Mouse (Mus musculus) kidney, adult 9 months (tissue): ENCODE measurements around the gene Trpc4ap.

Experiments
- DNase-seq: peaks from one replicate; pipeline ENCODE4 v3.0.0; 2022

Trpc4ap gene

DNA sequence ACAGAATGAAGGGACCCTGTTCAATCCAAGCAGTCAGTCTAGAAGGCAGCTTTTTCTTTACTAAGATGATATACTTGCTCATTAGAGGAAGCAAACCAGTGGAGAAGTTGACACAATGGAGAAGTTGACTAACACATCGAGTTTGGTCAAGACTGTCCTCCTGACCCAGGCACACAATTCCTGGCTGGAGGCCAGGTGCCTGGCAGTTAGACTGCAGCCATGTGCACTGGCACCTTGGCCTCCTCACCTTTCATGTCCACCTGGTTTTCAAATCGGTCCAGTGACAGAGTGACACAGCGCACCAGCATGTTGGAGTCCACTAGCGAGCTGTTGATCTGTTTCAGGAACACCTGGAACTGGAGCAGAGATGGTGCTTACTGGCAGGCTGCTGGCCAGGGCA is 54.8 kb downstream of the Trpc4ap start:
- DNase-seq: no peak

DNA sequence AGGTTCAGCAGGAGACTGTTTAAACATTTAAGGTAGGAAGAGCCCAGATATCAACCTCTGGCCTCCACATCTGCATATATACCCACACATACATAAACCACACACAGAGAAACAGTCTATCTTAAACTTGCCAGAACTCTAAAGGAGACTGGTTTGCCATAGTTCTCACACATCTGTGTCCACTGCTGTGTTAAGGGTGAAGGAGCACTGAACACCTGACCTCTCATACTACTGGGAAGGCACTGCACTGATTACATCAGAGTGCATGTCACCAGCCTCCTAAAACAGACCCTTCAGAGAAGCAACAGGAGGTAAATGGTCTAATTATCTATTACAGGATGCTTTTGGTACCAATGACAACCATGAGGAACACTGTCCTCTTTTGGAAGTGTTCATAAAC is 55.3 kb downstream of the Trpc4ap start:
- DNase-seq: no peak

DNA sequence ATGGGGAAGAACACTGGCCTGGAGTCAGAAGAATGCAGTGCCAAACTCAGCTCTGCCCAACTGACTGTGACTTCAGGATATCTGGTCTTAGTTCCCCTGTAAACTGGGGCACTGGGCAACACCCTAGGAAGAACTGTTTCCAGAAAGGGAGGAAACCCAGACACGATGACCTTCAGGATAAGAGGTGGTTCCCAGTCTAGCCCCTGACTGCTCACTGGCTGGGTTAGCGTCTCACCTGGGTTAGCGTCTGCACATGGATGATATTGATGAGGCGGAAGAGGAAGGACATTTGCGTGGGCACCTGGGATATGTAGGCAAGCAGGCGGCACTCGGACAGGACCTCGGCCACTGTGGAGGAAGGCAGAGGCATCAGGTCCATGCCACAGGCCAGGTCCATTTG is 56.2 kb downstream of the Trpc4ap start:
- DNase-seq: no peak

DNA sequence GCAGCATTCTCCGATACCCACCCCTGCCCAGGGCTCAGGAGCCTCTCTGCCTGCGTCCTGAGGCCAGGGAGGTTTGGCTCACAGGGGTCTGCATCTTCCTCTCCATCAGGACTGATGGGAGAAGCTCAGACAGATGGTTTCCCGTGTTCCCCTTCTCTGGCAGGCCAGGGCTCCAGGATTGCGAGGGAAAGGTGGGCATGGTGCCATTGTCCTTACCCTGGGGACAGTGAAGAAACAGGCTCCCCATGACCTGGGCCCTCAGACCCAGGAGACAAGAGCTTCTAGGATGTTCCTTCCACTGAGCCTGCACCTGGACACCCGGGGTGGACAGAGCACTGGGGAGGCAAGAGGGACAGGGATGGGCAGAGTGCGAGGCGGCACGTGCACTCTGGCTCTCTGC is 57.6 kb downstream of the Trpc4ap start:
- DNase-seq: no peak

DNA sequence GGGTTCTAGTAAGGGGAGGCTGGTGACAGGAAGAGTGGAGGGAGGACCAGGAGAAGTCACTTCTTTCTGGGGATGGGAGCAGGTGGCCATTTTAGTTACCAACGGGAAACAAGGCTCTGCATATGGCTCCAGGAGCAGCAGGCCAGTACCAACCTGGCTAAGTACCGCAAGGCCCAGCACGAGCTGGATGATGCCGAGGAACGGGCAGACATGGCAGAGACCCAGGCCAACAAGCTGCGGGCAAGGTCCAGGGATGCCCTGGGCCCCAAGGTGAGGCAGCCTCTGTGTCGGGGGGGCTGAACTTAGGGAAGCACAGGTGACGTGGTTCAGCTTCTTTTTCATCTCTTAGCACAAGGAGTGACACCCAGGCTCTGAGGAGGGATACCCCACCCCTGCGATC is 58.5 kb downstream of the Trpc4ap start:
- DNase-seq: no peak

DNA sequence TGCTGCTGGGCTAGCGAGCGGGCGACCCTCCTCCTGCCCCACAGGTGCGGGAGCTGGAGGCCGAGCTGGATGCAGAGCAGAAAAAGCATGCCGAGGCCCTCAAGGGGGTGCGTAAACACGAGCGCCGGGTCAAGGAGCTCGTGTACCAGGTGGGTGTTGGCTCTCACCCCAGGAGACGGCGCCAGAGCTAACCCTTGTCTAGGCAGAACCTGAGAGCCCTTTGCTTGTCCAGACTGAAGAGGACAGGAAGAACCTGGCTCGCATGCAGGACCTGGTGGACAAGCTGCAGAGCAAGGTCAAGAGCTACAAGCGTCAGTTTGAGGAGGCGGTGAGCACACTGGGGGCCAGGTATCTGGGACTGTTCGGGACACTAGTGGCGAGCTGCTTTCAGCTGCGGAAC is 59.1 kb downstream of the Trpc4ap start:
- no peak for DNase-seq

DNA sequence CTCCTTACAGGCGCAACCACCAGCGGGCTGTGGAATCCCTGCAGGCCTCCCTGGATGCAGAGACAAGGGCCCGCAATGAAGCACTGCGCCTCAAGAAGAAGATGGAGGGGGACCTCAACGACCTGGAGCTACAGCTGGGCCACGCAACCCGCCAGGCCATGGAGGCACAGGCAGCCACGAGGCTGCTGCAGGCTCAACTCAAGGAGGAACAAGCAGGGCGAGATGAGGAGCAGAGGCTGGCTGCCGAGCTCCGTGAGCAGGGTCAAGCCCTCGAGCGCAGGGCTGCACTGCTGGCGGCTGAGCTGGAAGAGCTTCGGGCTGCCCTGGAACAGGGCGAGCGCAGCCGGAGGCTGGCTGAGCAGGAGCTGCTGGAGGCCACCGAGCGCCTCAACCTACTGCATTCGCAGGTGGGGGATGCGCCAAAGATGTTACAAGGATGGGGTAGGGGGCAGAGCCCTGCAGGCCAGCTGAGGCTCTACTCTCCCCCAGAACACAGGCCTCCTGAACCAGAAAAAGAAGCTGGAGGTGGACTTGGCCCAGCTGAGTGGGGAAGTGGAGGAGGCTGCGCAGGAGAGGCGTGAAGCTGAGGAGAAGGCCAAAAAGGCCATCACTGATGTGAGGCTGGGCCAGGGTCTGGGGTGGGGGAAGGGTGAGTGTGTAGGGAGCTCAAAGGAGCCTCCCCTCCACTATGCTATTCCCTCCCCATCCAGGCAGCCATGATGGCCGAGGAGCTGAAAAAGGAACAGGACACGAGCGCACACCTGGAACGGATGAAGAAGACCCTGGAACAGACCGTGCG is 59.8 kb downstream of the Trpc4ap start:
- DNase-seq: no peak

DNA sequence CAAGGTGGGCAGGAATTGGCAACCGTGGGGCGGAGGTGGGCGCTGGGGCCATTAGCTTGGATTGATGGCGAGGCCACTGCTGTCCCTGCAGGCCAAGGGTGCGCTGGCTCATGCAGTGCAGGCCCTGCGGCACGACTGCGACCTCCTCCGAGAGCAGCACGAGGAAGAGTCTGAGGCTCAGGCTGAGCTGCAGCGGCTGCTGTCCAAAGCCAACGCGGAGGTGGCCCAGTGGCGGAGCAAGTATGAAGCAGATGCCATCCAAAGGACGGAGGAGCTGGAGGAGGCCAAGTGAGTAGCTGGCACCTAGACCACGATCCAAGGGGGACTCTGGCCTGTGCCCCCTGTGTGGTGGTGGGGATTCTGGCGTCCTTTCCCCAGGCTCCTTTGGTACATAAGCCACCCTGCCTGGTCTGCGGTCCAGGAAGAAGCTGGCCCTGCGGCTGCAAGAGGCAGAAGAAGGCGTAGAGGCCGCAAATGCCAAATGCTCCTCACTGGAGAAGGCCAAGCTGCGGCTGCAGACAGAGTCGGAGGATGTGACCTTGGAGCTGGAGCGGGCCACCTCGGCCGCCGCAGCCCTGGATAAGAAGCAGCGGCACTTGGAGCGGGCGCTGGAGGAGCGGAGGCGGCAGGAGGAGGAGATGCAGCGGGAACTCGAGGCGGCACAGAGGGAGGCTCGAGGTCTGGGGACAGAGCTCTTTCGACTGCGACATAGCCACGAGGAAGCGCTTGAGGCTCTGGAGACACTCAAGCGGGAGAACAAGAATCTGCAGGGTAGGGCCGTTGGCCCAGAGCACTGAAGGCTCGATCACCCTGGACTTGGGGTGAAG is 61.4 kb downstream of the Trpc4ap start:
- no peak for DNase-seq

DNA sequence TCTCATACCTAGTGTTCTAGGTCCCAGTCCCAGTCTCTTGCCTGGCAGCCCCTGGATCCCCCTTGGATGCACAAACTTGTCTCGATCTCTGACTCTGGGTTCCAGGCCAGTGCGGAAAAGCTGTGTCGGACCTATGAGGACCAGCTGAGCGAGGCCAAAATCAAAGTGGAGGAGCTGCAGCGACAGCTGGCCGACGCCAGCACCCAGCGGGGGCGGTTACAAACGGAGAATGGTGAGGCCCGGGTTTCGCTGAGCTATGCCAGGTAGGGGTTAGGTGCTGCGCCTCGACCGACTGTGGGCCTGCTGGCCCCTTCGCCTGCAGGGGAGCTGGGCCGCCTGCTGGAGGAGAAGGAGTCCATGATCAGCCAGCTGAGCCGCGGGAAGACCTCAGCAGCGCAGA is 62.0 kb downstream of the Trpc4ap start:
- no peak for DNase-seq

DNA sequence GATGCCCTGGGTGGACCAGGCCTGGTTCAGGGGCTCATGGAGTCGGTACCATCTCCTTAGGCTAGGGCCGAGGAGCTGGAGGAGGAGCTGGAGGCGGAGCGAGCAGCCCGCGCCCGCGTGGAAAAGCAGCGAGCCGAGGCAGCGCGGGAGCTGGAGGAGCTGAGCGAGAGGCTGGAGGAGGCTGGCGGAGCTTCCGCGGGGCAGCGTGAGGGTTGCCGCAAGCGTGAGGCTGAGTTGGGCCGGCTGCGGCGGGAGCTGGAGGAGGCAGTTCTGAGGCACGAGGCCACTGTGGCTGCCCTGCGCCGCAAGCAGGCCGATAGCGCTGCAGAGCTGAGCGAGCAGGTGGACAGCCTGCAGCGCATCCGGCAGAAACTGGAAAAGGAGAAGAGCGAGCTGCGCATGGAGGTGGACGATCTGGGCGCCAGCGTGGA is 62.9 kb downstream of the Trpc4ap start:
- DNase-seq: no peak

DNA sequence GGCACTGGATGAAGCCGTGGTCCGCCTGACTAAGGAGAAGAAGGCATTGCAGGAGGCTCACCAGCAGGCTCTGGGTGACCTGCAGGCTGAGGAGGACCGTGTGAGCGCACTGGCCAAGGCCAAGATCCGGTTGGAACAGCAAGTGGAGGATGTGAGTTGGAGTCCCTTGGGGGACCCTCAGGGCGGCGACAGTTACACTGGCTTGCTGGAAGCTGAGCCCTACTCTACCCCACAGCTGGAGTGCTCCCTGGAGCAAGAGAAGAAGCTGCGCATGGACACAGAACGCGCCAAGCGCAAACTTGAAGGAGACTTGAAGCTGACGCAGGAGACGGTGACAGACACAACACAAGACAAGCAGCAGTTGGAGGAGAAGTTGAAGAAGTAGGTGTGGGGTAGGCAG is 63.7 kb downstream of the Trpc4ap start:
- no peak for DNase-seq

DNA sequence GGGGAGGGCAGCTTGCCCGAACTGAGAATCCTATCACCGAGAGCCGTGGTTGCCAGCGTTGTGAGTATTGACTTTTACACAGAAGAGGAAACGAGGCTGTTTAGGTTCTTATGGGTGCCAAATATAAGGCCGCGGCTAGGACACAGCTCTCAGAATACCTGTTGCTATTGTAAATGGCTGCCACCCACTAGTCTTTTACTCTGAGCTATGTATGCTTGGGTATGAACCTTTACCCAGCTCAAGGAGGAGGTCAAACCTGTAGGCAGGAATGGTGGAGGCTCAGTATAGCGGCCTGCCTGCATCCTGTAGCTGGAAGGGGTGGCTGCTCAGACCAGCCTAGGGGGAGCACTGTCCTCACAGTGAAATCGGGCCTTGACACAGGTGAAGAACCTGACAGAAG is 64.1 kb downstream of the Trpc4ap start:
- DNase-seq: no peak

DNA sequence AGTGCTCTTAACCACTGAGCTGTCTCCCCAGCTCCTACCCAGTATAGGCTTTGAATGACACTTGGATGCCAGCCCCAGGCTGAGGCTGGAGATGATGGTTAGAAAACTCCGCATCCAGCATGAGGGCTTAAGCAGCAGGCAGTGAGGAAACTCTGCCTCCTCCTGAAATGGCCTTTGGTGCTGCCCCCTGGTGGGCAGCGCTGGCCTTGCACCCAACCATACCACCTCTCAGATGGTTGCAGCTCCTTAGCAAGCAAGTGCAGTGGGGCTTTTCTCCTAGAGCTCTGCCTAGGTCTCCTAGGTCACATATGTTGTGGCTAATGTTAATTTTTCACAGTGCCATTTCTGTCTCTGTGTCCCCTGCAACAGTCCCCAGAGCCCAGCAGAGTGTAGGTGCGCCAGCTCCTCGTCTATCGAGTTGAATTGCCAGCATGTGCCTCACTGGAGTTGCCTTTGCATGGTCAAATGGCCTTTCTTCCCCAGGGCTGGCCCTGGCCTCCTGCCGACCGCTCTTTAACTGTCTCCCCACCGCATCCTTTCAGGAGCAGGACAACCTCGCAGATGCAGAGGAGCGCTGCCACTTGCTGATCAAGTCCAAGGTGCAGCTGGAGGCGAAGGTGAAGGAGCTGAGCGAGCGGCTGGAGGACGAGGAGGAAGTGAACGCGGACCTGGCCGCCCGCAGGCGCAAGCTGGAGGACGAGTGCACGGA is 65.0 kb downstream of the Trpc4ap start:
- peak; percentile 72 for DNase-seq

DNA sequence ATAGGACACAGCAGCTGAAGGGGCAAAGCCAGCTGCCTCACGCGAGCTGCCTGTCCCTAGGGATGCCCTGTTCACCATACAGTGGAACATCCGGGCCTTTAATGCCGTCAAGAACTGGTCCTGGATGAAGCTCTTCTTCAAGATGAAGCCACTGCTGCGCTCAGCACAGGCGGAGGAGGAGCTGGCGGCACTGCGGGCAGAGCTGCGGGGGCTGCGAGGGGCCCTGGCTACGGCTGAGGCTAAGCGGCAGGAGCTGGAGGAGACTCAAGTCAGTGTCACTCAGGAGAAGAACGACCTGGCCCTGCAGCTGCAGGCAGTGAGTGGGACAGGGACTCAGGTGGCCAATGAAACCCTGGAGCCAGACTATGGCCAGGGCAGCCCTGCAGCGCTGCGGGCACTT is 65.9 kb downstream of the Trpc4ap start:
- DNase-seq: no peak

DNA sequence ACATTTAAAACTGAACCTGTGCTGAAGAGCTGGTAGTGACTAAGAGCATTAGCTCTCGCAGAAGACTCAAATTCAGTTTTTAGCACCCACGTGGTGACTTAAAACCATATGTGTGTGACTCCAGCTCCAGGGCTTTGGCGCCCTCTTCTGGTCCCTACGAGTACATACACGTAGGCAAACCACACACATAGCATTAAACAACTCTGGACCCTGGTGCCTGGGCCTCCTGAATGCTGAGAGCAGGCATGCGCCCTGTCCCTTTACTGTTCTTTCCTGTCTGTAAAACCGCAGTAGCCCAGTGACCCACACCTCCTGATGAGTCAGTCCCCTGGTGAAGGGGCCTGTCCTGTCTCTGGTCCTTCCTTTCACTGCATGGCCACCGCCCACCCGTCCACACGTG is 67.5 kb downstream of the Trpc4ap start:
- peak; percentile 30 for DNase-seq

DNA sequence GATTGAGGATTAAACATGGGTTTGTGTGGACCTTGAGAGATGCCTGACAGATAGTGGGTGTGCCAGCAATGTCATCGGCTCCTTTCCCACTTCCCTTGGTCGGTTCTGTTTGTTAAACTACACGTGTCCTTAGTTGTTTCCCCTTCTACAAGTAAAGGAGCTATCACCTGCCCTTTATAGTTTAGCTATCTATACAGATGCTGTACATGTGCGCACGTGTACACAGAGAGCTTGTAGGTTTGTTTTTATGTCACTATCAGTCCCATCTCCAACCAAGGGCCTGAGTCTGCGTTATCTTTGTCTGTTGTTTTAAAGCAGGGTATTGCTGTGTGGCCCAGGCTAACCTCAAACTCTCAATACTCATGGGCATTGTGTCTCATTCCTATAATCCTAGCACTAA is 68.2 kb downstream of the Trpc4ap start:
- DNase-seq: no peak

DNA sequence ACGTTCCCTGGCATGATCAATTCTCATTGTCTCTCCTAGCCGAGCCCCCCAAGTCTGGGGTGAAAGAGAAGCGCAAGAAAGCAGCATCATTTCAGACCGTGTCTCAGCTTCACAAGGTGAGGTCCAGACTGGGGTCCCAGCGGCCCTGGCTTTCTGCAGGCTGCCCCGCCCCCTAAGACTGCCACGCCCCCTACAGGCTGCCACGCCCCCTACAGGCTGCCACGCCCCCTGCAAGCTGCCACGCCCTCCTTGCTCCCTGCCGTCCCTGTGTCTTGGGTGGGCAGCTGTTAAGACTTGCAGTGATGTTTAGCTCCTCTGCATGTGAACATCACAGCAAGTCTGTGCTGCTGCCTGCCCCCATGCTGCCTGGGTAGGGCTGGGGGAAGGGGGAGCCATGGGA is 69.6 kb downstream of the Trpc4ap start:
- no peak for DNase-seq

DNA sequence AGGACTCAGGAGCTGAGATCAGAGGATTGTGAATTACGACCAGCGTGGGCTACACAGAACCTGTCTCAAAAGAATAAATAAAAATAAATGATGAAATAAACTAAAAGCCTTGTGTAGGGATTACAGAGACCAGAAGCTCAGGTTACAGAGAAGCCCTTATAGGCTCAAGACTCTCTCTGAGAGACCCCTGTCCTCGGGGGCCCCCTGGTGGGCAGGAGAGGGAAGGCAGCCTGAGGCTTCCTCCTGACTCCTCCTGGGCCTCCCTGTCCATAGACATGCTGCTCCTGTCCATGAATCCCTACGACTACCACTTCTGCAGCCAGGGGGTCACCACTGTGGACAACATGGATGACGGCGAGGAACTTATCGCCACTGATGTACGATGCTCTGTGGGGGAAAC is 72.4 kb downstream of the Trpc4ap start:
- DNase-seq: peak; percentile 92

DNA sequence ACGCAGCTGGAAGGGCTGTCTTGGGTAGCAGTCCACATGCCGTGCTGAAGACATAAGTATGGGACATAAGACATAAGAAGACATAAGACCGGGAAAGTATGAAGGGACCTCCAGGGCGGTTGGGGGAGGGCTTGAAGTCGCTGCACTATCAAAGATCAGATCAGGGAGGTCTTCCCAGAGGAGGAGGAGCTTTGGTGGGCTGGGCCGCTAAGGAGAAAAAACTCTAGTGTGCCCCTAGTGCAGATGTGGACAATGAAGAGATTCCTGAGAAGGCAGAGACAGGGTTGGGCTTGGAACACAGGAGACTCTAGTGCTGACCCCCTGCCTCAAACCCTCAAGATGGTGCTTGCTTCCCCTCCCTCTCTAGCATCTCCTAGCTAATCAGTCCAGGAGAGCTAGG is 75.2 kb downstream of the Trpc4ap start:
- DNase-seq: no peak

DNA sequence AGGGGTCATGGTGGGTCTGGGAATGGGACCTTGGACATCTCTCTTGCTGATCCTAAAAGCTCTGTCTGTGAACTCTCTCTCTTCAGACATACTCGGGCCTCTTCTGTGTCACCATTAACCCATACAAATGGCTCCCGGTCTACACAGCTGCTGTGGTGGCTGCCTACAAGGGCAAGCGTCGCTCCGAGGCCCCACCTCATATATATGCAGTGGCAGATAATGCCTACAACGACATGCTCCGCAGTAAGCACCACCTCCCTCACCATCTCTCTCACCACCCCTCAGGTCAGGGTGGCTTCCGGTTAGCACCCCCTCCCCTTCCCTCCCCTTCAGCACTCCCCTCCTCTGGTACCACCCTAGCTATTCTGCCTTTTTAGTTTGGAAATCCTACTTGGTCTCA is 78.2 kb downstream of the Trpc4ap start:
- DNase-seq: no peak

DNA sequence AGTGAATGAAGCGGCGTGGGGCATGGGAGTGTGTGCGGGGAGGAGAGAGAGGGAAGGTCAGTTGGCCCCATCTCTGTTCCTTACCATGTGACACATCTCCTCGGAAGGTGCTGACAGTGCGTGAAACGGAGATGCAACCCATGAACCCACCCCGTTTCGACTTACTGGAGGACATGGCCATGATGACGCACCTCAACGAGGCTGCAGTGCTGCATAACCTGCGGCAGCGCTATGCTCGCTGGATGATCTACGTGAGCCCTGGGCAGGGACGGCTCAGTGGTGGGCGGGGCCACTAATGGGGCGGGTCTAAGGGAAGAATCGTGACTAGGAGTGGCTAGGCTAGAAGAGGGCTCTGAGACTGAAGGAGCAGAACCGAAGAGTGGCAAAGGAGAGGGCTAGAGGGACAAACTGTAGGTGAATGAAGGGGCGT is 78.8 kb downstream of the Trpc4ap start:
- DNase-seq: peak; percentile 60

DNA sequence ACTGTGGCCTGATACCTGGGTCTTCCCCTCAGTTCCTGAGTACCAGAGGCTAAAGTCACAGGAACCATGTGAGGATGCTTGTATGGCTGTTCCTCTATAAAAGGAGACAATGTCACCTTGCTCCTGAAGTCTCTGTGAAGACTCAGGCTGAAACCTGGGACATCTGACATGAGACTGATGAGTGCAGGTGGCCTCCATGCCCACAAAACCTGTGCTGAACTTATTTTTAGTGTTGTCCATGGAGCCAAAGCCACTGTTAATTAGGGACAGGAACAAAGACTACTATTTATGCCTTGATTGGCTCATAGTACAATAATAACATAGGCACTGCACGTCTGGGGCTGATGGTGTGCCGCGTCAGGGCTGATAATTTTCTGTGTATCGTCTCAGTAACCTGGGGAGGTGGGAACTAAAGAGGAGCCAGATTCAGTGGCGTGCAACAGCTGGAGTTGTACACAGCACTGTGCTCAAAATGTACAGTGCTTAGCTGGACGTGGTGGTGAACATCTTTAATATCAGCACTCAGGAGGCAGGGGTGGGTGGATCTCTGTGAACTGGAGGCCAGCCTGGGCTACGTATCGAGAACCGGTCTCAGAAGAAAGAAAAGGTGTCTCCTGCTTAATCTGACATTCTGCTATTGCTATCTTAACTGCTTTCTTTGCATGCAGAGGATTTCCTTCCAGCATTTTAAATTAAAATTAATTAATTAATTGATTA is 80.2 kb downstream of the Trpc4ap start:
- no peak for DNase-seq

DNA sequence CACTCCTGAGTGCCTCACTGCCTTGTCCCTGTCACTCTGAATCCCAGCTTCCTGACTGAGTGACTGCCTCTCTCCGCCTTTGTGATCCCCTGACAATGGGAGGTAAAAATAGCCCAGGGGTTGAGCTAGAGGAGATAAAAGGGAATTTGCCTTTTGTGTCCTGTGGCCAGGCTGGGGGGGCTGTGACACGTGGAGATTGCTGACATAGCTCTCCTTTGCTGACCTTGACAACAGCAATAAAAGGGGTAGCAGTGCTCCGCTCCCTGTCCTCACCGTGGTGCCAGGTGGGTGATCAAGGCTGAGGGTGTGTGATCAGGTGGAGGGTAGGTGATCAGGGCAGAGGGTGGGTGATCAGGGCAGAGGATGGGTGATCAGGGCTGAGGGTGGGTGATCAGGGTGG is 81.2 kb downstream of the Trpc4ap start, which contains the start of gene Myh7b:
TSS of gene Myh7b (plus strand) at position 235 of the 400 bp plus-strand sequence.
- DNase-seq: no peak
